Mouse (Mus musculus): ENCODE results near the gene Ttc9b.
A peak's percentile ranks its signal among the peaks of the same experiment; 100 is the strongest.
"Not testable (repeated sequence)": the region's sequence is repeated elsewhere in the genome, so short reads cannot be mapped to it uniquely, and the experiment has no call there.

The Ttc9b gene

GRCm38 (mm10) chr7:27635094-27635493, 18.6 kb upstream of the Ttc9b start:
- not testable (repeated sequence) for DNase-seq (ENCODE audit: low read depth, low spot score)

GRCm38 (mm10) chr7:27644471-27644870, 9.2 kb upstream of the Ttc9b start:
- no peak for DNase-seq (ENCODE audit: low read depth, low spot score)

- no peak for DNase-seq (ENCODE audit: low read depth, low spot score)
These were observed 7.2 kb upstream of the Ttc9b start for GRCm38 (mm10) chr7:27646516-27646915.

GRCm38 (mm10) chr7:27647281-27648002, 6.3 kb upstream of the Ttc9b start:
- DNase-seq (ENCODE audit: low read depth, low spot score): no peak

GRCm38 (mm10) chr7:27649723-27650122, 4.0 kb upstream of the Ttc9b start:
- DNase-seq (ENCODE audit: low read depth, low spot score): no peak

GRCm38 (mm10) chr7:27650949-27651348, 2.8 kb upstream of the Ttc9b start:
- DNase-seq (ENCODE audit: low read depth, low spot score): peak; percentile 77

GRCm38 (mm10) chr7:27654607-27655276, 1.0 kb downstream of the Ttc9b start:
- no peak for DNase-seq (ENCODE audit: low read depth, low spot score)

- no peak for DNase-seq (ENCODE audit: low read depth, low spot score)
These were observed 1.8 kb downstream of the Ttc9b start for GRCm38 (mm10) chr7:27655545-27655944.

GRCm38 (mm10) chr7:27656600-27656999, 2.9 kb downstream of the Ttc9b start:
- no peak for DNase-seq (ENCODE audit: low read depth, low spot score)

GRCm38 (mm10) chr7:27657824-27658395, 4.2 kb downstream of the Ttc9b start:
- no peak for DNase-seq (ENCODE audit: low read depth, low spot score)

- DNase-seq (ENCODE audit: low read depth, low spot score): no peak
These were observed 5.3 kb downstream of the Ttc9b start for GRCm38 (mm10) chr7:27658712-27659663.

GRCm38 (mm10) chr7:27662038-27662437, 8.3 kb downstream of the Ttc9b start:
- no peak for DNase-seq (ENCODE audit: low read depth, low spot score)

- no peak for DNase-seq (ENCODE audit: low read depth, low spot score)
These were observed 19.4 kb downstream of the Ttc9b start for GRCm38 (mm10) chr7:27673064-27673574.

GRCm38 (mm10) chr7:27673575-27674131, 19.9 kb downstream of the Ttc9b start:
- no peak for DNase-seq (ENCODE audit: low read depth, low spot score)

- DNase-seq (ENCODE audit: low read depth, low spot score): no peak
These were observed 20.4 kb downstream of the Ttc9b start for GRCm38 (mm10) chr7:27674195-27674521.

- peak; percentile 88 for DNase-seq (ENCODE audit: low read depth, low spot score)
These were observed 21.0 kb downstream of the Ttc9b start, which contains the start of gene Map3k10 for GRCm38 (mm10) chr7:27674522-27675221. TSS of gene Map3k10 (minus strand) at chr7:27674598.

GRCm38 (mm10) chr7:27675222-27675612, 21.5 kb downstream of the Ttc9b start:
- DNase-seq (ENCODE audit: low read depth, low spot score): no peak

- DNase-seq (ENCODE audit: low read depth, low spot score): no peak
These were observed 29.5 kb downstream of the Ttc9b start for GRCm38 (mm10) chr7:27683218-27683617.

GRCm38 (mm10) chr7:27685220-27685619, 31.5 kb downstream of the Ttc9b start:
- DNase-seq (ENCODE audit: low read depth, low spot score): no peak

- peak; percentile 46 for DNase-seq (ENCODE audit: low read depth, low spot score)
These were observed 32.0 kb downstream of the Ttc9b start for GRCm38 (mm10) chr7:27685681-27686080.

GRCm38 (mm10) chr7:27687043-27687442, 33.3 kb downstream of the Ttc9b start:
- no peak for DNase-seq (ENCODE audit: low read depth, low spot score)

Measured in retina, postnatal 7 days (tissue).